In genomic region chr13:113587200-113587936, GRCm38 (mm10) we compare ENCODE assay signal across 8 mouse cellular contexts. TPM values are rescaled to one million over a fixed set of nuclear protein-coding genes. Genes with fewer than 3 reads are reported as not detected.
DNase-seq lines count a peak whose midpoint lies in the region; ATAC-seq and TF ChIP-seq lines count a peak whose summit lies in the region.

No protein-coding gene starts in this region.

- H3K27ac ChIP-seq in lung, embryonic 14.5 days (ENCODE audit: low read depth) = peak overlapping the region; percentile 24; the same call in 1 of the 2 replicates
- H3K27ac ChIP-seq in limb, embryonic 10.5 days = peak overlapping the region; percentile 68

- H3K4me3 ChIP-seq in lung, embryonic 14.5 days (ENCODE audit: low read depth, low read length) = no peak overlapping the region
- 0 out of 2 replicates have a peak overlapping the region, but pooled peaks have one; percentile 8 for H3K4me3 ChIP-seq in limb, embryonic 10.5 days

- peak; percentile 50 for DNase-seq in lung, embryonic 14.5 days
- DNase-seq in lung, postnatal 25 days (ENCODE audit: low spot score) = no peak
- DNase-seq in frontal cortex, postnatal 10 days (ENCODE audit: low spot score in 2 of 2) = peak; percentile 40 to 52
- DNase-seq in limb, embryonic 10.5 days (ENCODE audit: low spot score) = peak; percentile 53
- peak; percentile 51 for DNase-seq in right cerebral cortex, postnatal 14 days
- no peak for DNase-seq in ovary, adult 18-20 months (ENCODE audit: low spot score)
- no peak for DNase-seq in kidney, postnatal 36 days

- H3K36me3 ChIP-seq in lung, embryonic 14.5 days (ENCODE audit: insufficient read depth) = peaks cover 21% of the 10 kb centered on the region
- peaks cover 24% of the 10 kb centered on the region for H3K36me3 ChIP-seq in limb, embryonic 10.5 days

- H3K4me2 ChIP-seq in lung, embryonic 14.5 days = no peak overlapping the region

- H3K4me1 ChIP-seq in lung, embryonic 14.5 days (ENCODE audit: insufficient read depth) = peaks cover 6% of the 10 kb centered on the region; the same call in 1 of the 2 replicates
- H3K4me1 ChIP-seq in limb, embryonic 10.5 days = peaks cover 36% of the 10 kb centered on the region

- H3K27me3 ChIP-seq in lung, embryonic 14.5 days (ENCODE audit: insufficient read depth, low read length) = no peaks in the 10 kb centered on the region
- H3K27me3 ChIP-seq in limb, embryonic 10.5 days (ENCODE audit: low read depth, poor library complexity, severe bottlenecking) = no peaks in the 10 kb centered on the region

- WGBS in lung, embryonic 14.5 days = 22% methylated on average over 13 of the region's 15 CpGs
- WGBS in limb, embryonic 10.5 days = 22% methylated on average over 15 of the region's 15 CpGs

- peak; percentile 53; the same call in 1 of the 2 replicates for ATAC-seq in lung, embryonic 14.5 days (ENCODE audit: insufficient read depth)
- no peak for ATAC-seq in erythroid progenitor cell, adult 5-6 weeks (replicated peaks; ENCODE audit: low FRiP score, poor library complexity, severe bottlenecking)

- no peak overlapping the region for H3K9ac ChIP-seq in lung, embryonic 14.5 days

- no peaks in the 10 kb centered on the region for H3K9me3 ChIP-seq in lung, embryonic 14.5 days (ENCODE audit: low read depth, low read length)
- no peaks in the 10 kb centered on the region for H3K9me3 ChIP-seq in limb, embryonic 10.5 days (replicated peaks)

- no peak for TF ChIP-seq CTCF in lung, embryonic 14.5 days (IDR thresholded peaks at IDR 0.05; ENCODE audit: low read depth)

RNA-seq across cellular contexts. Expression of gene Snx18, which starts 31.0 kb away (rescaled TPM):
- 29.9 and 30.2 TPM in 2 replicates for polyA plus RNA-seq in lung, embryonic 14.5 days (2014; fragmentation: Nextera tagmentation; extraction: Ambion mirVana)
- polyA plus RNA-seq in limb, embryonic 10.5 days (2016; fragmentation: Nextera tagmentation; extraction: Ambion mirVana) = 21.6 and 22.5 TPM in 2 replicates
- total RNA-seq in erythroid progenitor cell, adult 5-6 weeks (2015; ENCODE audit: low replicate concordance) = 5.8 and 6.3 TPM in 2 replicates
- total RNA-seq in erythroid progenitor cell, adult 5-6 weeks (2017; ENCODE audit: low replicate concordance) = 5.7 and 8.2 TPM in 2 replicates

Comparison
In these comparisons a context has a peak if more than half of its experiments do, and no peak if none do; other contexts are left out.
1. DNase-seq: peak in lung, embryonic 14.5 days (single experiment), frontal cortex, postnatal 10 days (2 of 2), limb, embryonic 10.5 days (single experiment) and right cerebral cortex, postnatal 14 days (single experiment); none in lung, postnatal 25 days (single experiment), ovary, adult 18-20 months (single experiment) and kidney, postnatal 36 days (0 of 2).